Mouse (Mus musculus): ENCODE results near the gene Nxph4.

The Nxph4 gene

DNA sequence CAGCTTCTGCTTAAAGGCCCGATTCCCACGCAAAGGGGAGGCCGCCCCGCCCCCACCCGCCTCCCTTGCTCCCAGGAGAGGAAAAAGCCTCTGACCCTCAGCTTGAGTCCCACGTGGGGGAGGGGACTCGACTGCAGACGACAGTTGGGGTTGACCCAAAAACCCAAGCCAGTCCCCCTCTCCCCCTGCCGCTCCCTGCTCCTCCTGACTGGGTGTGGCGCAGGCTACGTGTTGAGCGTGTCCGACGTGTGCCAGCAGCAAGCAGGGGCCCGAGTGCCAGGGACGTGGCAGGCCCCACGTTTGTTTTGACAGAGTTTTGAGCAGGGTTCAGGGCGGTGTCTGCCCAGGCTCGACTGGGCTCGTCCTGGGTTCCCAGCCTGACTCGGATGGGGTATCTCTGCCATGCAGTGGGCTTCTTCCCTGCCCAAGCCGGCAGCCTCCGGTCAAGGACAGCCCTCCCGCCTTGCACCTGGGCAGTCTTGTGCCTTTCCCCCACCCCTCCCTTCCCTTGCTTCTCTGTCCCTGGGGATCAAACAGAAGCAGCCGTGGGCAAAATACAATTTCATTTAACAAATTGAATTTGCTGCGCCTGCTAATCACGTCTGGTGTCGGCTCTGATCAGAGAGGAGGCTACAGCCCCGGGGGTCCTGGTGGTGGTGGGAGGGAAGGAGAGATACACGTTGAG is 17.6 kb downstream of the Nxph4 start:
- DNase-seq (ENCODE audit: extremely low read depth, insufficient read length, low spot score), result no peak

DNA sequence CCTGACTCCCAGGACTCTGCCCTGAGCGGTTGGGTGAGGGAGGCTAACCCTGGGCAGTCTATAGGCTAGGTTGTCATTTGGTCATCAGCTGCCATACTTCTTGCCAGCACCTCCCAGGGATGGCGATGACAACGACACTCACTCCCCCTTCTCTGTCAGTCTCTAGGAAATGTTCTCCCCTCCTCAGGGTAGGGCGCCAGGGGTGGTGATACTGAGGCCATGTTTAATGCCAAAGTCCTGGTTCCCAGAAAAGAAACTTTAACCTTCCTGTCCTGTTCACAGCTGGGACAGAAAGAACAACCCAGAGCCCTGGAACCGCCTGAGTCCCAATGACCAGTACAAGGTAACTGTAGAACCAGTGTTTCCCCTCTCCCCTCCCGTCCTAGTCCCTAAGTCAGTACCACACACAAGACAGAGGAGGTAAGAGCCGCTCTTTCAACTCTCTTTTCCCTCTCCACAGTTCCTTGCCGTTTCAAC is 18.3 kb downstream of the Nxph4 start:
- no peak for DNase-seq (ENCODE audit: extremely low read depth, insufficient read length, low spot score)

GRCm38 (mm10) chr10:127515271-127515982 is 18.9 kb downstream of the Nxph4 start:
- no peak for DNase-seq (ENCODE audit: extremely low read depth, insufficient read length, low spot score)

- DNase-seq (ENCODE audit: extremely low read depth, insufficient read length, low spot score), result no peak
These were observed 19.6 kb downstream of the Nxph4 start, which contains the start of gene Ndufa4l2 for GRCm38 (mm10) chr10:127514764-127515163. TSS of gene Ndufa4l2 (plus strand) at chr10:127514967.

- no peak for DNase-seq (ENCODE audit: extremely low read depth, insufficient read length, low spot score)
These were observed 20.2 kb downstream of the Nxph4 start for GRCm38 (mm10) chr10:127514111-127514698.

DNA sequence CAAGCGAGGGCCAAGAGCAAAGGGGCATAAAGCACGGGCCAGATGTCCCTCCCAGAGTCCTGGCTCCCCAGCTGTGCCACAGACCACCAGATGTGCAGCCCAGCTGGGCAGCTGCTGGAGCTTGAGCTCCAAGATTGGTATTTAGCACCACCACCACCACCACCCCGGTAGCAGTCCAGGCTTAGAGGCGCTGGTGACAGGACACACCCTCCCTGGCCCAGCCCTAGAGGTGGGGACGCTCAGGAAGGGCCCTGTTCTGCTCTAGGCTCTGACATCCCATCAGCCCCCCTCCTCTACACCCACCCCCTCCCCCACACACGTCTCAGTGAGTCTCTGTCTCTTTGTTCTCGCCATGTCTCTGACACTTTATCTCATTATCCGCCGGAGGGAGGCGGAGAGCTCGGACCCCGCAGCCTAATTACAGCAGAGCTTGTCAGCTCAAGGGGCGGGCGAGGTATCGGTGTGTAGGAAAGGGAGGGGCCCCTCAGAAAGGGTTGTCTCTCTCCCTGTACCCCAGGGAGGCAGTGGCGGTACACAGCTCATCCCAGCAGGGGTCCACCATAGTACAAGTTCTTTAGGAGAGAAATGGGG is 20.8 kb downstream of the Nxph4 start:
- peak; percentile 43 for DNase-seq (ENCODE audit: extremely low read depth, insufficient read length, low spot score)

DNA sequence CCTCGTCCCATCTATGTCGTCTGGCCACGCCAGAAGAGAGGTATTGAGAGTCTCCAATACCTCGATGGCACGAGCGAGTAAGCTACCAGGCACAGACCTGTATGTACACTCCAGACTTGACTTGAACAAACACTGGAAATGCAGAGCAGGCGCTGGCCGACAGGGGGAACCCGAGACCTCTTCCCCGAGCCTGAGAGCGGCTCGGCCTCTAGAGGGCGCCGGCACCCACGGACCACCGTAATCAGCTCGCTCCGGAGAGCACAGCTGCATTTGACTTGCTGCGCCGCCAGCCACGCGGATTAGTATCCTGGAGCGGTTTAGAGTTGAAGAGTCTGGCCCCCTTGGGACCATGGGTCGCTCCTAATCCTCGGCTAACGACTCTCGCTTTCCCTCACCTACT is 21.5 kb downstream of the Nxph4 start:
- DNase-seq (ENCODE audit: extremely low read depth, insufficient read length, low spot score), result peak; percentile 93

DNA sequence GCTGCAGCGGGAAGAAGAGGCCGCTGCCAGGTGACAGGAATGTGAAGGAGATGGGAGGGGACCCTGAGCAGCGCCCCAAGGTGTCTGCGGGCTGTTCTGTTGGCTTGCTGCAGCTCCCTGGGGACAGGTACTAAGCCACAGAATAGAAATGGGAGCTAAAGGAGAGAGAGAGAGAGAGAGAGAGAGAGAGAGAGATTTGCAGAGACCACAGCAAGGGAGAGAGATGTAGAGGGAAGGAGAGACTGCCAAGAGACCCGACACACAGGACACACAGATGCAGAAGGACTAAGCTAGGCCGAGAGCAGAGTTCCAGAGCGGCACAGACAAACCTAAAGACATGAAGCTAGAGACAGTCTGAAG is 22.1 kb downstream of the Nxph4 start:
- no peak for DNase-seq (ENCODE audit: extremely low read depth, insufficient read length, low spot score)

DNA sequence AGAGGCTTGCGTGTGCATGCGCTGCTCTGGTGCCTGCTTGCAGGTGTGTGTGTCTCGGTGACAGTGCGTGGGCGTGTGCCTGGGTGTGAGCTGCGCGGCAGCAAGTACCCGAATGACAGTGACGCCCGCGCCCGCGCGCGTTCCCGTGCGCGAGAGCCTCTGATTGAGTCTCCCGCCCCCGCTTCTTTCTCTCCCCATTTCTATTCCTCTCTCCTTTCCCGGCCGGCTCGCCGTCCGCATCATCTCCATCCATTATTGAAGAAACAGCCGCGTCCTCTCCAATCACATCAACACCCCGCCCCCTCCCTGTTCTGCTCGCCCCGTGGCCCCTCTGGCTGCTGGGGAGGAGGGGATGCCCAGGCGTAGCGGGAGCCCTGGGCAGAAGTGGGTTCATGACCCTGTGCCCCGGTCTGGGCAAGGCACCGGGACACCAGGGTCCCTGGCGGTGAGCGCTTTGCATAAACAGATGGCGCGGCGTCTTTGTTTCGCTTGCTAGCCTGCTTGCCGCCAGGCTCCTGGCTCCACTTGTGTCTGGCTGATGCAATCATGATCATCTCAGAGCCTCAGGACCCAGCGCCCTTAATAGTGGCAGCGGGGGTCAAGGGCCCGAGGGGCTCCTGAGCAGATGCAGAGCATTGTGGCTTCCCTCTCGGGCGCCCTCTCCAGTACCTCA is 22.6 kb downstream of the Nxph4 start:
- peak; percentile 74 for DNase-seq (ENCODE audit: extremely low read depth, insufficient read length, low spot score)

DNA sequence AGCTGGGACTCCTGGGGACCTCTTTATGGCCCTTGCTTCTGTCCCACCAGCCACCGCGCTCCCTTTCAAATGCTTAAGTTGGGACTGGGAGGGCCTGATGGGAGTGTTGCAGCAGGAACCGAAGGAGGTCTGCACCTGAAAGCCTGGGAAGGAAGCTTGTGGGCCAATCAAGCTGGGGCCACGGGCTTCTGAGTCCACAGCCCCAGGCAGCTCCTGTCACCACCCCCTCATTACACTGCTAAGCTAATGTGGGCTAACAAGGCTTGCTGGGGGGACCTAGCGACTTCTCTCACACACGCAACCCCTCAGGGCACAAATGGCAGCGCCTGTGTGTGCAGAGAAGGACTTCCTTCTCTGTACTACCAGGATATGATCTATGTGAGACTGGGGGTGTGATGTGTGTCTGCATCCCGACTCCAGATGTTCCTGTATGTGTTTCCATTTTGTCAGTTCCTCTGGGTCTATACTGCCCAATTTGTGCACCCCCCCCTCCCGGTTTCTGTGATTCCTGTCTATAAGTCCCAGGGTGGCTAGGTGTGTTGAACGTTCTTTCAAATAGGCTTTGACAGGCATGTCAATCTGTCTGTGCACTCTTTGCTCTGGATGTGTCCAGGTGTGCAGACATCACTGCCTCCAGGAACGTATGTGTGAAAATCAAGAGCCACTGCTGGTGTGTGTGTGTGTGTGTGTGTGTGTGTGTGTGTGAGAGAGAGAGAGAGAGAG is 23.3 kb downstream of the Nxph4 start:
- no peak for DNase-seq (ENCODE audit: extremely low read depth, insufficient read length, low spot score)

DNA sequence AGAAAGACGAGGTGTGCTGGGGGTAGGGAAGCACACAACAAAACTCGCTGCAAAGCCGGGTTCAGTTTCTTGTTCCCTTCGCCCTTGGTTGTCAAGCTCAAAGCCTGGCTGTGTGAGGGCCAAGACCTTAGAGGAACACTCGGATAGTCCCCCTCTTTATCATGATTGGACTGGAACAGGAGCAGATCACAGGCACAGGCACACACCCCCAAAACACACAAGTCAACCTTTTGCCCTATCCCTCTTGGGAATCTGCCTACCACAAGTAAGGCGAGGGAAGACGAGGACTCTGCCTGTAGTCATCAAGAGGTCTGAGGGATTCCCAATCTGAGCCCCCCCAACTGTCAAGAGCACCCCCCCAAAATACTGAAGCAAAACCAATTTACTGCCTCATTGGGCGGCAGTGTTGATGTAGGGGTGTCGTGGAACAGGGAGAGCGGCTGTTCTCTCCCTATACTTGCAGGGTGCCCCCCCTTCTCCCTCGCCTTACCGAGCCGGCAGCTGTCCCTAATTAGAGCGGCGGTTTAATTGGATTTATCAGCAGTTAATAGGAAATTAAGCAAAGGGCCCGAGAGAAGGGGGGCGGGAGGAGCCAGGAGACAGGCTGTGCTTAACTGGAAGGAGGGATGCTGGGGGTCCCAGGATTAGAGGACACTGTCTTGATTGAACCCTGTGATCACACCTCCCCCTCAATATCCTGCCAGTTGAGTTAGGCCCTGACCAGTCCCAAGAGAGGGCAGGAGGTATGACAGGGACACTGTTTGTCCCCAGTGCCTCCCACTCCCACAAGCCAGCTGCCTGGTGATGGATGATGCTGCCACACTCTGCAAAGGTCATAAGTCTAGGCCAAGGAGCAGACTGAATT is 24.3 kb downstream of the Nxph4 start:
- DNase-seq (ENCODE audit: extremely low read depth, insufficient read length, low spot score), result no peak

DNA sequence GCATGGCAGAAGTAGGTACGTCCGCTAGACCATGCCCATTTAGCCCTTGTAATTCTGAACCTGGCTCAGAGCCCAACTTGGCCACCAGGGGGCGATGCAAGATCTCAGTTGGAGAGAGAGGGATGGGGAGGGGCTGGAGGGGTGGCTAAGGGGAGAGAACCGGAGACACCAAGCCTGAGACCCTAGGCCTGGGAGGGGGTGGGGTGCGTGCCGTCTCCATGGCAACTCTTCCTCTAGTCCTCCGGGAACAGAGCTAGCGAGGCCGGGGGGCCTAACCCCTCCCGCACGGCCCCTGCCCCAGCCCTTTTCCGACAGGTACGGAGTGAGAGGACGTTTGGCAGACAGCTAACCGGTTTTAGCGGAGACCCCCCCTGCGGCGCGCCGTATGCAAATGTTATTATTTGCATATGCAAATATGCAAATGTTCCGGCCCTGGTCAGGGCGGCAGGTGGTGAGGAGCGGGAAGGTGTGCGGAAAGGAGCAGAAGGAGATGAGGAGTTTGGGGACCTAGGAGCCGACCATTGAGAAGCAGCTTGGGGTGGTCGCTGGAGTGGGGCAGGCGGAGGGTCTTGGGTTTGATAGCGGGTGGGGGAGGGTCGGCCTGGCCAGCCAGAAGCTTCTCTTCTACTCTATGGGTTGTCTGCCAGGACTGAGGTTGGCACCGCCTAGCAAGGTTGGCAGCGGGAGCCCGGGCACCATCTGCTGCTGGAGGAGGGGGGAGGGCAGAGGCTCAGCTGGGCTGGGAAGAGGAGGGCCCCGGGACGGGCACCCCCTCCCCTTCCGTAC is 25.1 kb downstream of the Nxph4 start:
- DNase-seq (ENCODE audit: extremely low read depth, insufficient read length, low spot score), result no peak

GRCm38 (mm10) chr10:127508239-127508638 is 26.1 kb downstream of the Nxph4 start:
- DNase-seq (ENCODE audit: extremely low read depth, insufficient read length, low spot score), result peak; percentile 59

GRCm38 (mm10) chr10:127500894-127501893 is 33.2 kb downstream of the Nxph4 start, which contains the start of gene Stac3:
TSS of gene Stac3 (plus strand) at chr10:127501686.
- no peak for DNase-seq (ENCODE audit: extremely low read depth, insufficient read length, low spot score)

- DNase-seq (ENCODE audit: extremely low read depth, insufficient read length, low spot score), result no peak
These were observed 34.3 kb downstream of the Nxph4 start for GRCm38 (mm10) chr10:127500042-127500441.

- DNase-seq (ENCODE audit: extremely low read depth, insufficient read length, low spot score), result no peak
These were observed 34.8 kb downstream of the Nxph4 start for GRCm38 (mm10) chr10:127499516-127499915.

DNA sequence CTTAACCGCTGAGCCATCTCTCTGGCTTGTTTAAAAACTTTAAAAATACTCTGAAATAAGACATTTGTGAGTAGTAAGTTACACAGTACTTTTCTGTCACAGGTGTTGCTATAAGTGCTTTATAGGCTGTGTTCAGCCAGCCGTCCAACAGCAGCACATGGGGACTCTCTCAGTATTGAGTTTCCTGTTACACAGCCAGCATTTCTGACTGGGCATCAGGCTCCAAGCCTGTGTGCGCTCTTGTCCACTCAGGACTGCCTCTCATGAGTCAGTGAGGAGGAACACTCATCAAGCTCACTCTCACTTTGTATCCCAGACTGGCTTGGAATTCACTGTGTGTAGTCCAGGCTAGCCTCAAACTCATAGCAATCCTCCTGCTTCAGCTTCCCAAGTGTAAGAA is 38.2 kb downstream of the Nxph4 start:
- no peak for DNase-seq (ENCODE audit: extremely low read depth, insufficient read length, low spot score)
